Mouse (Mus musculus): ENCODE results near the gene Olfr671.
"Not testable (repeated sequence)": the region's sequence is repeated elsewhere in the genome, so short reads cannot be mapped to it uniquely, and the experiment has no call there.

The Olfr671 gene

DNA sequence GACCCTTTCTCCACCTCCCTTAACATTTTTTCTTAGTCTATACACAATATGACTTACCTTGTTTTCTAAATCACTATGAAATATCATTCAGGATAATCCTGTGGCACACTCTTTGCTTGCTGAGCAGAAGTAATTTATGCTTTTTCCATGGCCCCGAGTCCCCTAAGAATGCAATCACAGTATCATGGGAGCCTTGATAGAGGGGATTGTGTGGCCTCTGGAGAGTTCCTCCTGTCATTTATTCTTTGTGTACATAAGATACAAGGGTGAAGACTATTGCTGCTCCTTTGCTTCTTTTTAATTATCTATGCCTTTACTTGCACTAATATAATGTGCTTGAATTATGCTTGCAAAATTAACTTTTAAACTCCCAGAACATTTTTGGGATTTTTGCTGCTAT lies at the start of gene Olfr671:
Gene Olfr671, minus strand, starts transcription at position 101 of the 400 bp plus-strand sequence.
- no peak for DNase-seq

DNA sequence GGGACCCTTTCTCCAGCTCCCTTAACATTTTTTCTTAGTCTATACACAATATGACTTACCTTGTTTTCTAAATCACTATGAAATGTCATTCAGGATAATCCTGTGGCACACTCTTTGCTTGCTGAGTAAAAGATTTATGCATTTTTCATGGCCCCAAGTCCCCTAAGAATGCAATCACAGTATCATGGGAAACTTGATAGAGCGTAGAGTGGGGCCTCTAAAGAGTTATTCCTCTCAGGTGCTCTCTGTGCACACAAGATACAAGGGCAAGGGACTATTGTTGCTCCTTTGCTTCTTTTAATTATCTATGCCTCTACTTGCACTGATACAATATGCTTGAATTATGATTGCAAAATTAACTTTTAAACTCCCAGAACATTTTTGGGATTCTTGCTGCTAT lies 49.4 kb upstream of the Olfr671 start, which contains the start of gene Olfr675:
Gene Olfr675, minus strand, starts transcription at position 101 of the 400 bp plus-strand sequence.
- DNase-seq, result no peak

DNA sequence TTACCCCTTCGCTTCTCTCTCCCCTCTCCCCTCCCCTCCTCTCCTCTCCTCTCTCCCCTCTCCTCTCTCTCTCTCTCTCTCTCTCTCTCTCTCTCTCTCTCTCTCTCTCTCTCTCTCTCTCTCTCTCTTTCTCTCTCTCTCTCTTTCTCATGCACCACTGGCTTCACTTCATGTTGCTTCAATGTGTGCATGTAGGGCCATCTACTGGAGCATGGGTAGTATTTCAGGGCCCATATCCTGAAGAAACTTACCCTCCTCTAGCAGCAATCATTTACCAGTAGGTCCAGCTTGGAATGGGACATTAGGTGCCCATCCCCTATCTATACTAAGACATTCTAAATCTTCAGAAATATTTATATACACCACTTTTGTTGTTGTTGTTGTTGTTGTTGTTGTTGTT lies 43.6 kb upstream of the Olfr671 start:
- no peak for DNase-seq

DNA sequence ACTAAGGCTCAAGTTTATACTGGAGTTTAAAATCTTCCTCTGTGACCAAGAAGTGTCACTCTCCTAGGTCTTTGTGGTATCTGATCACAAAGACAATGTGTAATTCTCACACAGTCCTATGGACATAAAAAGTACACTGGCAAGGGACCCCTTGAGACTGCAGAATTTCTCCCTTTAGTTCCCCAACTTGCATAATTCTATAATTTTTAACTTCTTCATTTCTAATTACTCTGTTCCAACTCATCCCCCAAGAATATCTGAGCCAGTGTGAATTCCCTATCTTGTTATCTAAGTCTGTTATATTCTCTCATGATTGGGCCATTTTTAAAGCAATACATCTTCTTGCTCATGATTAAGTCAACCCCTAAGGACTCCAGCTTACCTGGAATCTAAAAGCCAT lies 23.0 kb upstream of the Olfr671 start, which contains the start of gene Olfr672:
Gene Olfr672, minus strand, starts transcription at position 101 of the 400 bp plus-strand sequence.
- no peak for DNase-seq

DNA sequence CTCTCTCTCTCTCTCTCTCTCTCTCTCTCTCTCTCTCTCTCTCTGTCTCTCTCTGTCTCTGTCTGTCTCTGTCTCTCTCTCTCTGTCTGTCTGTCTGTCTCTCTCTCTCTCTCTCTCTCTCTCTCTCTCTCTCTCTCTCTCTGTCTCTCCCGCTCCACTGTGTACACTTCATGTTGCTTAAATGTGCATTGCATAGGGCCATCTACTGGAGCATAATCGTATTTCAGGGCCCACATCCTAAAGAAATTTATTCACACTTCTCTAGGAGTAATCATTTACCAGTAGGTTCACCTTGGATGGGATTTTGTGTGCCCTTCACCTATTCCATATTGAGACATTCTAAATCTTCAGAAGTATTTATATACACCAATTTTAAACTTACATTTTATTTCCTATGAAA lies 6.4 kb downstream of the Olfr671 start:
- DNase-seq, result not testable (repeated sequence)

DNA sequence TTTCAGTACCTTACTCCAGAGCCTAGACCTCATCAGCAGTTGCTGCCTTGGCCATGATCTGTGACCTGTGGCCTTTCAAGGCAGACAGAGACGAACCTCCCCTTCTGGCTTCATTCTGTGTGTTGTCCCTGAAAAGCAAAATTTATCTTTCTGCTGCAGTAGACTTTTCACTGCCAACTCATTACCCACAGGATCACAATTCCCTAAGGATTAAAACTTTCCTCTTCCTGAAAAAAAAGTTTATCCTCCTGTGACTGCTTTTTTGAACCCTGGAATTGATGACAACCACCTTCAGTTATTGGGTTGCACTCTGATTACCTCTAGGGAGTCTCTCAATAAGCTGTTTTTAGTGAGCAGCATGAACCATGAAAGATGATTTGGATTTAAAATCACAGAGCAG lies 16.4 kb downstream of the Olfr671 start, which contains the start of gene Olfr670:
Gene Olfr670, minus strand, starts transcription at position 101 of the 400 bp plus-strand sequence.
- DNase-seq, result no peak

DNA sequence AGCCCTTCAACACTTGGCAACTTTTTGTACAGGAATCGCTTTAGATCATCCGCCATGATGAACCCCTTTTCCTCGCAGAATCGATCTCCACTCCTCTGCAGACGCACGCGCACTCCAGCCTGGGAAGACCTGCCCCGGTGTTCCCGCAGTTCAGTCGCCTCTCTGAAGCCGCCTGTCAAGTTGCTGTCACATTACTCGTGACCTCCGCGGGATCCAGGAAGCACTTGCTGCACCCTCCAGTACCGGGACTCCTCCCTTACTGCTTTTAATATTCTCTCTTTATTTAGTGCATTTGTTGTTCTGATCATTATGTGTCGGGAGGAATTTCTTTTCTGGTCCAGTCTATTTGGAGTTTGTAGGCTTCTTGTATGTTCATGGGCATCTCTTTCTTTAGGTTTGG lies 28.7 kb downstream of the Olfr671 start:
- not testable (repeated sequence) for DNase-seq

DNA sequence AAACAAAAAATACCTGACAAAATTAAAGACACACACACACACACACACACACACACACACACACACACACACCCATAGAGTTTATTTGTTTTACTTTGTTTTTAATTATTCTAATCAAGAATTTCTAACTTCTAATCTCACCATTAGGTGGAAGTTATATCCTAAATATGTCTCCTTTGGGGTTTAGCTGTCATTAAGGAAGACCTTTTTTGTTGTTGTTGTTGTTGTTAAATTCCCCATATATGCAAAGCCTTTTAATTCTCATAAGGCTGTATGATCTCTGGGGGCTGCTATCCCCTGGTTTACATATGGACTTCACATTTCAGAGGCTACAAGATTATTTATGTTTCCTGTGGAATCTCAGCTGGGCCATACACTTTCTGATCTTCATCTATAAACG lies 45.0 kb downstream of the Olfr671 start, which contains the start of gene Olfr669:
Gene Olfr669, plus strand, starts transcription at position 301 of the 400 bp plus-strand sequence.
- no peak for DNase-seq

DNA sequence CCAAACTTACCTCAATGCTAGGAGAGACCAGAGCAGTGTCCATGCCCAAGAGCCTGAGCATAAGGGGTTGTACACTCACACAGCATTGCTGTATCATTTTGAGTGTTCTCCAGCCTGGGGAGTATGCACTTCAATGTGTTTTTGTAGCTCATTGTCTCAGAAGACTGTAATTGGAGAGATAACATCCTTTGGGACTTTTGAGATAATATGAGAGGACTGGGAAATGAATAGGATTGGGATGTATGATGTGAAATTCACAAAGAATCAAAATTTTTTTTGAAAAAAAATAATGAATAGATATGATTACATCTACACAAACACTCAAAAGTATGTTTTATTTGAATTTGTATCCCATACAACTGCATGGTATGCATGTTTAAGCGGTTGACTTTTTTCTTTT lies 51.0 kb downstream of the Olfr671 start, which contains the start of gene Olfr668:
Gene Olfr668, minus strand, starts transcription at position 101 of the 400 bp plus-strand sequence.
- DNase-seq, result no peak

Data from thymus, postnatal 25 days (tissue).